Mouse (Mus musculus) ES-E14 (cell line): ENCODE measurements around the gene Ube2l6.

ENCODE experiments used
- HCFC1 ChIP-seq: IDR thresholded peaks from 2 replicates; pipeline ENCODE4 v1.6.1; 2012; ENCODE audit warnings: low read length, inconsistent platforms, borderline replicate concordance; ENCODE audit not compliant: insufficient read depth
- MAFK ChIP-seq: IDR thresholded peaks from 2 replicates; pipeline ENCODE4 v1.6.1; 2014; ENCODE audit warnings: mild to moderate bottlenecking, low read depth, low read length, inconsistent platforms; ENCODE audit not compliant: insufficient read depth
- ZC3H11A ChIP-seq: IDR thresholded peaks from 2 replicates; pipeline ENCODE4 v1.6.1; 2012; ENCODE audit warnings: low read depth, mild to moderate bottlenecking, inconsistent platforms, low read length, borderline replicate concordance

DNA sequence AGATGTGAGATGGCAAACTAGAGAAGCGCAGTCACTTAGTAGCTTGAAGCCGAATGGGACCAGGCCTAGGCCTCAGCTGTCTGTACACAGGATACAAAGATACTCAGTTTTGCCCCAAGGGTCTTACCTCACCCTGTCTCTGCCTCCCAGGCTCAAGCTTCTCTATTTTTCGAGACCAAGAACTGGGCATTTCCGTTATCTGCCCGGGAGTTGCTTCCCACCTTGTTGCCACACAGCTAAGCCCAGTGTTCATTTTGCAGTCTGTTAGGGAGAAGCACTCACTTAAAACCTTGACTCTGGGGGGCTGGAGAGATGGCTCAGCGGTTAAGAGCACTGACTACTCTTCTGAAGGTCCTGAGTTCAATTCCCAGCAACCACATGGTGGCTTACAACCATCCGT lies 5.3 kb downstream of the Ube2l6 start:
- TF ChIP-seq MAFK (no peak), HCFC1 (no peak), ZC3H11A (no peak)
